Mouse (Mus musculus) midbrain, embryonic 11.5 days (tissue): ENCODE measurements at regions not wholly inside any gene's neighbourhood (a gene's known extent, or its start where the extent isn't known, plus 50 kb on each side); places are given as distances from the start of the nearest gene placed in this dataset.

ENCODE experiments used
- ATAC-seq: fragments of 200-750 bp; cut with Nextera tagmentation; 2 replicates; pipeline ENCODE4 v1.8.0; 2017; ENCODE audit warnings: moderate TSS enrichment, moderate library complexity; ENCODE audit not compliant: low FRiP score
- DNase-seq: peaks from one replicate; pipeline ENCODE4 v3.0.0; 2015; ENCODE audit warnings: low spot score; ENCODE audit errors: missing footprints
- H3K27ac ChIP-seq: fragments of 300-500 bp; sonication (generic); 2 replicates; pipeline ENCODE4 v1.5.1; 2014; ENCODE audit warnings: low read depth, low read length
- H3K27me3 ChIP-seq: fragments of 300-500 bp; sonication (generic); 2 replicates; pipeline ENCODE4 v1.6.1; 2014; ENCODE audit warnings: mild to moderate bottlenecking, low read length, moderate library complexity, mixed read lengths; ENCODE audit not compliant: control insufficient read depth, insufficient read depth
- H3K36me3 ChIP-seq: fragments of 300-500 bp; sonication (generic); 2 replicates; pipeline ENCODE4 v1.6.1; 2014; ENCODE audit warnings: mild to moderate bottlenecking, low read length, moderate library complexity, mixed read lengths; ENCODE audit not compliant: control insufficient read depth, insufficient read depth
- H3K4me1 ChIP-seq: fragments of 300-500 bp; sonication (generic); 2 replicates; pipeline ENCODE4 v1.6.1; 2014; ENCODE audit warnings: low read length; ENCODE audit not compliant: control insufficient read depth, insufficient read depth
- H3K4me2 ChIP-seq: fragments of 300-500 bp; sonication (generic); 2 replicates; pipeline ENCODE4 v1.6.1; 2014; ENCODE audit warnings: mild to moderate bottlenecking, moderate library complexity
- H3K4me3 ChIP-seq: fragments of 300-500 bp; sonication (generic); 2 replicates; pipeline ENCODE4 v1.5.1; 2014; ENCODE audit warnings: low read depth, low read length
- H3K9ac ChIP-seq: fragments of 300-500 bp; sonication (generic); 2 replicates; pipeline ENCODE4 v1.6.1; 2014; ENCODE audit warnings: low read length
- H3K9me3 ChIP-seq: fragments of 300-500 bp; sonication (generic); 2 replicates; pipeline ENCODE4 v1.6.1; 2016; ENCODE audit warnings: low read length; ENCODE audit not compliant: control insufficient read depth
- WGBS: fragments of 180-500 bp; shearing (Covaris S2); extraction: QIAGEN DNeasy Blood & Tissue Kit; methylation state at CpG from one replicate; pipeline ENCODE4 v1.1.7; 2014; 5-methylcytosine and 5-hydroxymethylcytosine counted together

- H3K27ac ChIP-seq, result no peak overlapping the region
- H3K4me2 ChIP-seq, result no peak overlapping the region
- WGBS, result 76% methylated on average over 2 of the region's 2 CpGs
- no peaks in the 10 kb centered on the region for H3K27me3 ChIP-seq
- no peaks in the 10 kb centered on the region for H3K9me3 ChIP-seq
- H3K4me1 ChIP-seq, result no peaks in the 10 kb centered on the region
- H3K4me3 ChIP-seq, result no peak overlapping the region
- H3K36me3 ChIP-seq, result no peaks in the 10 kb centered on the region
- ATAC-seq (no peak), DNase-seq (no peak)
- H3K9ac ChIP-seq, result no peak overlapping the region
Observed at GRCm38 (mm10) chr12:26188996-26189395, 226.1 kb downstream of the Rnf144a start.

GRCm38 (mm10) chr12:26187091-26187862 lies 227.8 kb downstream of the Rnf144a start:
- no peak for ATAC-seq
- no peak for DNase-seq
- H3K9ac ChIP-seq, result no peak overlapping the region
- H3K4me3 ChIP-seq, result no peak overlapping the region
- no peaks in the 10 kb centered on the region for H3K4me1 ChIP-seq
- H3K27ac ChIP-seq, result no peak overlapping the region
- H3K4me2 ChIP-seq, result no peak overlapping the region
- 88% methylated on average over 8 of the region's 8 CpGs for WGBS
- H3K9me3 ChIP-seq, result no peaks in the 10 kb centered on the region
- no peaks in the 10 kb centered on the region for H3K27me3 ChIP-seq
- H3K36me3 ChIP-seq, result no peaks in the 10 kb centered on the region

- DNase-seq, result no peak
- Histone ChIP-seq H3K4me3 (no peak overlapping the region), H3K4me1 (no peaks in the 10 kb centered on the region), H3K27me3 (no peaks in the 10 kb centered on the region), H3K36me3 (no peaks in the 10 kb centered on the region), H3K9ac (no peak overlapping the region), H3K9me3 (no peaks in the 10 kb centered on the region), H3K4me2 (no peak overlapping the region), H3K27ac (no peak overlapping the region)
- WGBS, result 91% methylated on average over 5 of the region's 5 CpGs
- no peak for ATAC-seq
Observed at GRCm38 (mm10) chr12:26184701-26185460, 230.2 kb downstream of the Rnf144a start.

GRCm38 (mm10) chr12:26183021-26183420 lies 232.0 kb downstream of the Rnf144a start:
- Histone ChIP-seq H3K9ac (no peak overlapping the region), H3K4me2 (no peak overlapping the region), H3K27ac (no peak overlapping the region), H3K4me3 (no peak overlapping the region), H3K4me1 (no peaks in the 10 kb centered on the region), H3K27me3 (no peaks in the 10 kb centered on the region), H3K9me3 (no peaks in the 10 kb centered on the region), H3K36me3 (no peaks in the 10 kb centered on the region)
- no peak for DNase-seq
- WGBS, result 93% methylated on average over 2 of the region's 2 CpGs
- no peak for ATAC-seq

- WGBS, result 75% methylated on average over 7 of the region's 7 CpGs
- Histone ChIP-seq H3K4me1 (no peaks in the 10 kb centered on the region), H3K36me3 (no peaks in the 10 kb centered on the region), H3K4me3 (no peak overlapping the region), H3K27me3 (no peaks in the 10 kb centered on the region), H3K4me2 (no peak overlapping the region), H3K27ac (no peak overlapping the region), H3K9me3 (no peaks in the 10 kb centered on the region), H3K9ac (no peak overlapping the region)
- no peak for DNase-seq
- no peak for ATAC-seq
Observed at GRCm38 (mm10) chr12:26180846-26181245, 234.2 kb downstream of the Rnf144a start.

GRCm38 (mm10) chr12:26176231-26176662 lies 238.8 kb downstream of the Rnf144a start:
- H3K4me3 ChIP-seq, result no peak overlapping the region
- DNase-seq (no peak), ATAC-seq (no peak)
- H3K36me3 ChIP-seq, result no peaks in the 10 kb centered on the region
- 69% methylated on average over 10 of the region's 10 CpGs for WGBS
- H3K9ac ChIP-seq, result no peak overlapping the region
- no peaks in the 10 kb centered on the region for H3K4me1 ChIP-seq
- no peaks in the 10 kb centered on the region for H3K9me3 ChIP-seq
- no peak overlapping the region for H3K4me2 ChIP-seq
- H3K27ac ChIP-seq, result no peak overlapping the region
- no peaks in the 10 kb centered on the region for H3K27me3 ChIP-seq

GRCm38 (mm10) chr12:26163416-26163815 lies 251.6 kb downstream of the Rnf144a start:
- ATAC-seq (no peak), DNase-seq (no peak)
- H3K27me3 ChIP-seq, result no peaks in the 10 kb centered on the region
- no peak overlapping the region for H3K4me3 ChIP-seq
- no peaks in the 10 kb centered on the region for H3K36me3 ChIP-seq
- H3K27ac ChIP-seq, result no peak overlapping the region
- WGBS, result 79% methylated on average over 3 of the region's 3 CpGs
- no peaks in the 10 kb centered on the region for H3K4me1 ChIP-seq
- H3K9ac ChIP-seq, result no peak overlapping the region
- no peak overlapping the region for H3K4me2 ChIP-seq
- no peaks in the 10 kb centered on the region for H3K9me3 ChIP-seq

- Histone ChIP-seq H3K4me2 (no peak overlapping the region), H3K36me3 (no peaks in the 10 kb centered on the region), H3K9me3 (no peaks in the 10 kb centered on the region), H3K4me1 (no peaks in the 10 kb centered on the region), H3K4me3 (no peak overlapping the region), H3K27ac (no peak overlapping the region), H3K27me3 (no peaks in the 10 kb centered on the region), H3K9ac (no peak overlapping the region)
- ATAC-seq, result no peak
- no peak for DNase-seq
- 94% methylated on average over 11 of the region's 11 CpGs for WGBS
Observed at GRCm38 (mm10) chr12:26160861-26161615, 254.0 kb downstream of the Rnf144a start.

- Histone ChIP-seq H3K4me3 (no peak overlapping the region), H3K4me1 (no peaks in the 10 kb centered on the region), H3K27ac (no peak overlapping the region), H3K9ac (no peak overlapping the region), H3K36me3 (no peaks in the 10 kb centered on the region), H3K4me2 (no peak overlapping the region), H3K27me3 (no peaks in the 10 kb centered on the region), H3K9me3 (no peaks in the 10 kb centered on the region)
- DNase-seq (no peak), ATAC-seq (no peak)
- WGBS, result 79% methylated on average over 8 of the region's 8 CpGs
Observed at GRCm38 (mm10) chr12:26152992-26153391, 262.1 kb downstream of the Rnf144a start.
